Mouse (Mus musculus) layer of hippocampus, adult 11-12 months (tissue): ENCODE measurements around the gene Auh.

ENCODE experiments used
- DNase-seq: peaks from one replicate; pipeline ENCODE4 v3.0.0; 2022; ENCODE audit warnings: low spot score

The Auh gene

DNA sequence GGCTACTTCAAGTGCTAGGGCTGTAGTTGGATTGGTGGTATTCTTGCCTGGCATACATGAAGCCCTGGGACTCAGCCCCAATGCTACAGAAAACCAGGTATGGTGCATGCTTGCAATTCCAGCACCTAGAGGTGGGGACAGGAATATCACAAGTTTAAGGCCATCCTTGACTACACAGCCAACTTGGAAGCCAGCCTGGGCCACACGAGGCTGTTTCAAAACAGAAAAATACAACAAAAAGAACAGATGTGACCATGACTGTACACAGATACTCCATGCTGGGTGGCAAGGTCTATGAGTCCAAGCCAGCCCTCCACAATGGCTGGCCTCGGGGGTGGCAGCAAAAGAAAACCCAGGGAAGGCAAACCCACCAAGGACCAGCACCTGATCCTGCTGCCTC, 95.7 kb downstream of the Auh start:
- DNase-seq = no peak

DNA sequence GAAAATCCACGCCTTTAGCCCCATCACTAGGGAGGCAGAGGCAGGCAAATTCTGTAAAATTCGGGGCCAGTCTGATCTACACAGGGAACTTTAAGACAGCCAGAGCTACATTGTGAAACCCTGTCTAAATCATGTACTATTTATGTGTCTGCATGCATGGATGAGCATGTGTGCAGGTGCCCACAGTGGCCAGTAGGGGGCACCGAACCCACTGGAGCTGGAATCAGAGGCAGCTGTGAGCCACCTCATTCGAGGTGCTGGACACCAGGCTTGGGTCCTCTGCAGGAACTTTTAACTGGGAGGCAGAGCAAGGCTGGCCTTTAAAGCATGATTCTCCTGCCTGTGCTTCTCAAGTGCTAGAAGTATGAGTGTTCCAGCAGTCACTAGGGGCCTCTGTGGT, 96.3 kb downstream of the Auh start:
- DNase-seq = no peak

DNA sequence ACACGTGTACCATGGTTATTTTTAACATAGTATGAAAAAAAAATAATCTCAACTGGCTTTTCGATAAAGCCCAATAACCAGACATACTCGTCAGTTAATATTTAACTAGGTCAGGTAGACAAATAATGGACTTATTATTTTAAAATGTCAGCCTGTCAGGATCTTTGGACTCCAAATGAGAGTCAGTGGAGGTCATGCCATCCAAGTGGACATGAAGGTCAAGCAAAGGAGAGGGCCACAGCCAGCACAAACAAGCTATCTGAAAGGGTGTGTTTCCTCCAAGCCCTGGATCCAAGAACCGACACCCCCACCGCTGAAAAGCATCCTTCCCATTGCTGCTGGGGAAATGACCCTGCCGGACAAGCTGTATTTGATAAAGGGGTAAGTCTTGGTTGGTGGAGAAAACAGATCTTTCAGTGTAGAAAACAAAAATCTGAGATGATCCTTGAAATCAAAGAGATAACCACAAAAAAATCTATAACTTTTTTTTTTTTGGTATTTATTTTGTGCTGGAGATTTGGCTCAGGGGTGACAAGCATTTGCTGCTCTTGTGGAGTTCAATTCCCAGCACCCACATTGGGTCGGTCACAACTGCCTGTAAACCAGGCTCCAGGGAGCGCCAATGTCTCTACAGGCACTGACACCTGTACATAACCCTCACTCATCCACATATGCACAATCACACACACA, 96.9 kb downstream of the Auh start:
- no peak for DNase-seq

DNA sequence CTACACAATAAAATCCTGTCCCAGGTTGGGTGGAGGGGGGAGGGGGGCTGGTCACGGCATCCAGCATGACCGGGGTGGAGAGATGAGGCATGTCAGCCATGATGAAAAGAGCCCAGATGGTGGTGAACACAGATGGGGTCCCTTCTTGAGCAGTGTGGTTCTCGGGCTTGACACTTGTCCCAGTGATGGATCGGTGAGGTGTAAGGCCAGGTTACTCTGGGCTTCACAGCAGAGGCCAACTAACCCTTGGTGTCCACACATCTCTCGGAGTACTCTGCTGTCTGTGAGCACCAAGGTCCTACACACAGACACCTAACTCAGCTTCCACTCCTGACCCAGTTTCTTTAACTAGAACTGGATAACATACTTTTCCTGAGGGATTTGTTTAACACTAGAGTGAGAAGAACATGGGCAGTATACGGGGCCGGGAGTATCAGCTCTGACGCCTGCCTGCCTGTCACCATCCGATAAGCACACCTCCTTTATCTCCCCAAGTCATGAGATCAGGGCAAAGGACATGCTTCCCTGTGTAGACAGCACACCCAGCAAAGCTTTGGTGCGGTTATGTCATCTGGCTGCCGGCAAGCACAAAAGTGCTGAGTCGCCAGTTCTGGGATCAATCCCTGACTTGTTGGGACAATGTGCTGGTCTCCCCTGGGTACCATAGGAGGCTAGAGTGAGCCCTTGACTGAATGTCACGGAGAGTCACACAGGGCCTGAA, 98.3 kb downstream of the Auh start:
- DNase-seq = no peak

DNA sequence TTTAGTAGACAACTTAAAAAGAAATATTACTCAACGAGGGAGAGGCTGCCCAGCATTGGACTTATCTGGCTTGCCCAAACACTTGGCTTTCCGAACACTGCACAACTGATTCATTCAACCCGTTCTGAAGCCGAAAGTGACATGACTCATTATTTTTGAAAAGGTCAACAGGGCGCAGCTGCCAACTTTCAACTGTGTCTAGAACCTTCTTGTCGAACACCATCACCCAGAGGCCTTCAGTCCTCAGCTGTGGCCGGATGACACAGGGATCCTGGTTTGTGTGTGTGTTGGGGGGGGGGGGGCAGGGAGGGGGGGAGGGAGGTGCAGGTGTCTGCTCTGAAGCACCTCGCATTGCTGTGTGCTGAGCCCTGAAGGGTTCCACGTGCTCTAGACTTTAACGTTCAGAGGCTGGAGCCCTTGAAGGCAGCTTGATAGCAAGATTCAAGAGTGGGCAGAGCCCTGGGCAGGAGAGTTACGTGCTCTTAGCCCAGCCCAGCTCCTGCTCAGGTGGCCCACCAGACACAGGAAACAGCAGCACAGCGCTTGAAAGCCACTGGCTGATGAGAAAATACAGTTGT, 100.4 kb downstream of the Auh start:
- no peak for DNase-seq

DNA sequence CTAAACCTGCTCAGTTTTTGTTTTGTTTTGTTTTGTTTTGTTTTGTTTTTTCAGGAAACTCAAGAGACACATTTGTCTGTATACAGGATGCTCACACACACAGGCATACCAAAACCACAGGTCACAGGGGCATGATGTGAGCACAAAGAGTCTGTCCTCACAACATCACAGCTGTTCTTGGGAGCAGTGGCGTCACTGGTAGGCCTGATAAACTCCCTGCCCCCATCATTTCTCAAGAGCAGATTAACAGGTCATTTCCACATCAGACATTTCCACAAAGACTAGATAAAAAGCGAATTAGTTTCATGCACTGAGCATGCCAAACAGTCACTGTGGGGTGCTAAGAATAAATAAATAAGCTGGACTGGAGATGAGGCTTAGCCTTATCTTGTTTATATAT, 101.3 kb downstream of the Auh start:
- DNase-seq = no peak

DNA sequence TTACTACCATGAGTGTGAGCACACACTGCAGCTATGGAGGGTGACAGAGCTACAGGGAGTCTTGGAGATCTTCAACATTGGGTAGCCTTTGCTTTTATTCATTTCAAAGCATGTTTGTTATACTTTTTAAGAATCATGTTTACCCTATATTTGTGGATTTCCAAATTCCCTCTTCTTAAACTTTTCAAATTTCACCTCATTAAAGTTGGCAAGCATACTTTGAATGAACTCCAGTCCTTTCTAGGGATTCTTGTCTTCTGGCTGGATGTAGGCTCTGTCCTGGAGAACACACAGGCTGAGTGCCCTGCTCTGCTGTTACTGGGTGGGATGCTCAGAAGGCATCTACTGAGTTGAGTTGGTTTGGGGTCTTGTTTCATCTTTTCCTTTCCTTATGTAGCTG, 102.8 kb downstream of the Auh start:
- no peak for DNase-seq

DNA sequence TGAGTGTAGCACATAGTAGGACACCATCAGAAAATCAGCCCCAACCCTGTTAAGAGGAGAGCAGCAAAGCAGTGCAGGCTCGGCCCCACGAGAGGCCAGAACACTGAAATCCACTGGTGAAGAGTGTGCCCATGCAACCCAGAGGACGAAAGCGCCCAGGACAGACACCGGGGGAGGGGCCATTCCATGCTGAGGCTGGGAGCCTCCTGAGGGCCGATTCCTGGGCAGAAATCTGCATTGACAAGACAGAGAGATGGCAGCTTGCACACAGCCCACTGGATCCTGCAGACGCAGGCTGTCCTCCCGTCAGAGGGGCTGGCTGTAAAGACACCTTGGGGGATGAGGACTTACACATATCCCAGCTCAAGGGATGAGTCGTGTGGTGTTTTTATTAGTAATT, 104.7 kb downstream of the Auh start:
- DNase-seq = no peak

DNA sequence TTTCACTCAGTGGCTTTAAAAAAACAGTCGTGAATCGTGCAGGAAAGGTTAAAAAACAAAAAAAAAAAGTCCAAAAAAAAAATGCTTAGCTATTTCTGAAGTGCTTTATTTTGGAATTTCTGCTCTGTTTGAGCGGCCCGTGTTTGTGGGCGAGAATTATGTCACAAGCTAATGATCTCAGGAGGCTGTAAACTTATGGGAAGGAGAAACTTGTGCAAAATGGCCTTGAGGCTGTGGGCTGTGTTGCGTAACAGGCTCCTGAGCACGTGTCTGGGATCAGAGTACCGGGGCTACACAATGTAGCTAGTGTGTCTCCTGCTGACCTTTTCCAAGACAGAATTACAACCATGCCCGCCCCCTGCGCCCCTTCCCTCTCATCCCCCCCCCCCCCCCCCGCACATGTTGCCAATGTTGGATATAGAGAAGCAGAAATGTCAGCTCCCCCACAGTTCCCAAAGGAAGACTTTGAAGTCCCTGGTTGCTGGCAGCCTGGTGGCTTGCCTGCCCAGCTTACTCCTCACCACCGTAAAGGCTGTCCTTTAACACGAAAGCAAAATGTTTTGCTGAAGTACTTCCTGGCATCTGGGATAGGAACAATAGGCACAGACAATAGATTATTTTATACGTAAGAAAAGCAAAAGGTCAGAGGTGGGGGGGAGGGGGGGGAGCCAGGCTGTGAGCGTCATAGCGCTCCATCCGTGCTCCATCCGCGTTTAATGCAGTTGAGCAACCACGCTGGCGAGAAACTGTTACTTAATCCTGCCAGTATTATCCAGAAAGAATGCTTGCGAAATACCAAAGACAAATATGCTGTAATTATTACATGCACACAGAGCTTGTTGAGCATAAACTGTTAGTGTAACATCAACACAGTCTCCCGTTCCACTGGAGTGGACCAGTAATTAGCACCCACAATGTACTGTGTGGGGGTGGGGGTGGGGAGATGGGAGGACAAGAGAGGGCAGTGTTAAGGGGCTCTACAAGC, 107.0 kb downstream of the Auh start:
- DNase-seq = peak; percentile 33

DNA sequence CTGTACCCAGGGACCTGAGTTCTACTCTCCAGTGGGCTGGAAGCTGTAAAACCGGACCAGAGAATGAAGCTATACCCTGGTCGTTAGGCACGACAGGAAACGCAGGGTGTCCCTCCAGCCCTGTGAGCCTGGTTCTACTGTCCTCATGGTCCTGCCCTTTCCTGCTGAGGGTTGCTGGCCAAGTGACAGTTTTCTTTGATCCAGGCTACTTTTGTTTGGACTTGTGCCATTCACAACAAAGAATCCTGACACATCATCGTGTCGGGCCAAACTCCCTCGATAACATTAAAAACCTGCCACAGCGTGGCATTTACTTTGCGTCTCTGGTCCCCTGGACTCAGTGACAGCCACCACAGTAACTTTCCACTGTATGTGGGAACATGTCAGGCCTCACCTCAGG, 107.9 kb downstream of the Auh start:
- DNase-seq = no peak

DNA sequence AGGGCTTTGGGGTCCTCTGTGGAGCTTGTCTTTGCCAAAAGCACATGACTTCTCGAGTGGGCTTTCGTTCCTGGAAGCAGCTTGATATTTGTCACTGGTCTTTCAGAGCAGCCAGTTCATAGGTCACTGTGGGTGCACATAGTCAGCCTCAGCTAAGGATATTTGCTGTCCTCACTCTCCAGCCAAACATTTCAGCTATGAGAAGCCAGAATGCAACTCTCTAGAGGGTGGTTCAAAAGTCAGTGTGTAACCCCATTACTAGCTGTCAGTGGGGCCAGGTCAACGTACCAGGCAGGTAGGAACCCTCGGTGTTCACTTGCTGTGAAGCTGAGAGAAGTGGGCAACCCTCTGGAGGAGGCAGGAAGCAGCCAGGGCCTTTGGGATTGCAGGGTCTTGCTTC, 109.6 kb downstream of the Auh start:
- DNase-seq = no peak

DNA sequence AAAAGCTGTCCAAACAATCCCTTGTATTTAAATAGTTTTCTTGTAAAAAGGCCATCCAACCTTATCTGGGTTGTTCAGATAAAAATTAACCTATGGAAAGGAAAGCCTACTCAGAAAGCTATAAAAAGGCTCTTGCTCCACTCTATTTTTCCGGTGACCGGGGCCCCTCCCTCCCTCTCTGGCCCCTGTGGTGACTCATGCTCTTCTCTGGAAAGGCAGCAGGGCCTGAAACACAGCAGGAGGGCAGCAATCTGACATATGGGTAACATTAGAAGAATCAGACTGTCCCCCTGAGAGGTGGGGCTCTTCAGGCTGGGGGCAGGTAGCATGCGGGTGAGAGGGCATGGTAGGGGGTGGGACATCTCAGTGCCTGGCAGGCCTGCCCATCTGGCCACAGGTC, 110.7 kb downstream of the Auh start:
- no peak for DNase-seq

DNA sequence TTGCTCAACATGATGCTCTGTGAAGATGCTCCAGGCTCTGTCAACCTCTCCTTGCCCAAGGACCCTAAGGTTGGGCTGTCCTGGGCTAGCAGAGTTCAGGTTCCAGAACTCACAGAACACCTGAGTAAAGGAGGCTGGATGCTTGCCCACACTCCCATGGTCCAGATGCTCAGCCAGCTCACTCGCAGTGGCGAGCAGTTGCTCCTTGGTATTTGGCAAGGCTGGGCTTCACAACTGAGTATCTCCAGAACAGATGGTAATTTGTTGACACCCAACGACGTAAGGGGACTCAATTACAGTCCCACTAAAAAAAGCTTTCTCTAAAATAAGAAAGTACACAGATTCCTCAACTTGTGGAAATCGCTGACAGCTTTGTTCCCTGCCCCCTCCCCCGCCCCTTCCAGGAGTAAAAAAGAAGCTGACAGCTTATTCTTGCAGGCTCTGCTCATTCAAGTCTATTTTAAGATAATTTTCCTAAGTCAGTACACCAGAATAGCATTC, 111.4 kb downstream of the Auh start:
- DNase-seq = peak; percentile 78

DNA sequence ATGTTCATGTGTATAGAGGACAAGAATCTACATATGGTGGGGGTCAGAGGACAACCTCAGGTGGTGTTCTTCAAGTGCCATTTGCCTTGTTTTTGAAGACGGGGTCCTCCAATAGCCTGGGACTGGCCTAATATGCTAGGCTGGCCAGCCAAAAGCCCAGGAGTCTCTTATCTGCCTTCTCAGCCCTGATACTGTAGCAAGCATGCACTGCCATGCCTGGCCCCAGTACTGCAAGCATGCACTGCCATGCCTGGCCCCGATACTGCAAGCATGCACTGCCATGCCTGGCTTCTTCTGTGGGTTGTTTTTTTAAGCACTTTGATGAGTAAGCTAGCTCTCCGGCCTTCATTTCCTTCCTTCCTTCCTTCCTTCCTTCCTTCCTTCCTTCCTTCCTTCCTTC, 115.7 kb downstream of the Auh start:
- no peak for DNase-seq

DNA sequence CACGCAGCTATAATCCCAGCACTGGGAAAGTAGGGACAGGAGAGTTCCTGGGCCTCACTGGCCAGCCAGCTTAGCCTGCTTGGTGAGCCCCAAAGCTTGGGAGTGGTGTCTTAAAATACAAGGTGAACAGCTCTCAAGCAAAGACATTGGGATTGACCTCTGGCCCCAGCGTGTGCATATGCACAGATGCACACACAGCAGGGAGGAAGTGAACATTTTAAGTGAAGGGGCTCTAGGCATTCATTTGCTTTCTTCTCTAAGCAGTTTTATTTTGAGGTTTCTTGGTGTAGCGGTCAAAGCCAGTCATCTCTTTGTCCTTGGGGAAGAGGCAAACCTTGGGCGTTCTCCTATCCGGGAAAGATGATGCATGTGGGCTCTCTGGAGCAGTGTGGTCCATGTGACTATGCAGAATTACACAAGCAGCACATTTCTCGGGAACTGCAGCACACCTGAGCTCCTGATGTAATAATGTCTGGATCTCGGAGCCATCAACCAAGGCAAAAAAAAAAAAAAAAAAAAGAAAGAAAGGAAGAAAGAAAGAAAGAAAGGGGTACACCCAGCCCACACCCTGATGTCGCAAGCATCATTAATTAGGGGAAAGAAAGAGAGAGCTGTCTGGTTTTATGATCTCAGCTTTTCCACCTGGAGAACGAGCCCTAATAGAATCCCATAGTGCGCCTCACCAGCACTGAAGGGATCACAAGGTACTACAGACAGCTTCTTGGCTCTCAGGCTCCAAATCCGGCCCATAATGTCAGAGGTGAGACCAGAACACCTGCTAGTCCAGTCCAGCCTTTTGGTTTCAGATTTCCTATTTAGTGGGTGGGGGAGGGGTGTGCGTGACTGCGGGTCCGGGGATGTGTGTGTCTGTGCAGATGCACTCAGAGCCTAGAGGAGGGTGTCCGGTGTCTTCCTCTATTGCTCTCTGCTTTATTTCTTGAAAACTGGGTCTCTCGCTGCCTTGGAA, 116.6 kb downstream of the Auh start:
- DNase-seq = no peak

DNA sequence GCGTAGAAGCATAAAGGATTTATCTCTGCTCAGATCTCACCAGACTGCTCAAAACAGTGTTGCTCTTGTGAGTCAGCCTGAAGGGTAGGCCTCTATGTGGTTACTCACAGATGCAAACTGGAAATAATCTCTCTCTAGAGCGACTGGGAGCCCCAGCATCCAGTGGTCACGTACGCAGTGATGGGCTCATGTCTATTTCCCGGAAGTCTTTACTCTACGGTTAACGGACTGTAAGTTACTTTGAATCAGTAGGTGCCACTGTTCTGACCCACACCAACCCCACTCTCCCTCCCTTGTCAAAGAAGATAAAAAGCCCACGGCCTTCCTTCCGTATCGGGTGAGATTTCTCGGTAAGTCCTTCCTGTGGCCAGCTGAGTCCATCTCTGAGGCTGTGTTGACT, 121.8 kb downstream of the Auh start:
- no peak for DNase-seq

DNA sequence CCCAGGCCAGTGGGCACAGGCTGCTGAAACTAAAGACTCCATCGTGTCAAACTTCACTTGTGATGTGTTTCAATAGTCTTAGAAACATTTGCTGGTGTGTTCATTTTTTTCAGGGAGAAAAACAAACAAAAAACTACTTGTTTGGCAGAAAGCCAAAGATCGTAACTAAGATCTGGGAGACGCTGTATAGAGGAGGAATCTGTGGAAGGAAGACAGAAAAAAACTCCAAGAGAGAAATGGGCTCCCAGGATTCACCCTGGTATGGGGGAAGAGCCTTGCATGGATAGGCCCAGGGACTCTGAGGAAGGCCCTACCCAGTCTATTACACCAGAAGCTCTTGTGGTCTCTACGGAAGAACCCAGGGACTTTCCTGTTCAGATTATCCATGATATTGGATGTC, 123.5 kb downstream of the Auh start:
- no peak for DNase-seq

DNA sequence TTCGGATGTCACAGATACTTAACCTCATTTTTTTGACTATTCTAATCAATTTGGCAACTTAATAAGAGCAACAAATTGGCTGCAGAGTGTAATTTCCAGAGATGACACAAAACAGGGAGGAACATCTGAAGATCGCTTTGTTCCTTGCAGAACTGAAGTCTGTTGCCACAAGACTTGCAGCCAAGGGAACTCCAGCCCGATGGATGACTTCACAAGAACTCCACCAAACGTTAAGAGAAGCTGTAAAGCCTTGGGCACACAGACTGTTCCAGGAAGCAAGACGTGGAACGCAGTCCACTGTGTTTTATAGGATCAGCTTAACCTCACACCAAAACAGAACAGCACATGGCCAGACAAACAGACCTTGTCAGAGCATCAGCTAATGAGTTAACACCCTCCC, 123.9 kb downstream of the Auh start:
- DNase-seq = no peak

DNA sequence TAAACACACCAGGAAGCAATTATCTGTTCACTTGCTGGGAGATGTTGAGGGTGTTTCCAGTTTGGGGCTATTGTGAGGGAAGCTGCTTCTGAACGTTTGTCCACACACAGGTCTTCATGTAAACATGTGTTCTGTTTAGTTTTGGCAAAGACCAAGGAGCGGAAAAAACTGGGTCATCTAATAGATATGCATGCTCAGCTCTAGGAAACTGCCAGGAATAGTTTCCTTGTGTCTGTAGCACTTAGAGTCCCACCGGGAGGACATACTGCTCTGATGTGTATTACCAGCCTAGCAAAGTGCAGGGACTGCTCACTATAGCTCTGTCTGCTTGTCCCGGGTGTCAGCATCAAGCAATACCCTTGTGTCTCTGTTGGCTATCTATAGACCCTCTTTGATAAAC, 127.0 kb downstream of the Auh start:
- DNase-seq = no peak

DNA sequence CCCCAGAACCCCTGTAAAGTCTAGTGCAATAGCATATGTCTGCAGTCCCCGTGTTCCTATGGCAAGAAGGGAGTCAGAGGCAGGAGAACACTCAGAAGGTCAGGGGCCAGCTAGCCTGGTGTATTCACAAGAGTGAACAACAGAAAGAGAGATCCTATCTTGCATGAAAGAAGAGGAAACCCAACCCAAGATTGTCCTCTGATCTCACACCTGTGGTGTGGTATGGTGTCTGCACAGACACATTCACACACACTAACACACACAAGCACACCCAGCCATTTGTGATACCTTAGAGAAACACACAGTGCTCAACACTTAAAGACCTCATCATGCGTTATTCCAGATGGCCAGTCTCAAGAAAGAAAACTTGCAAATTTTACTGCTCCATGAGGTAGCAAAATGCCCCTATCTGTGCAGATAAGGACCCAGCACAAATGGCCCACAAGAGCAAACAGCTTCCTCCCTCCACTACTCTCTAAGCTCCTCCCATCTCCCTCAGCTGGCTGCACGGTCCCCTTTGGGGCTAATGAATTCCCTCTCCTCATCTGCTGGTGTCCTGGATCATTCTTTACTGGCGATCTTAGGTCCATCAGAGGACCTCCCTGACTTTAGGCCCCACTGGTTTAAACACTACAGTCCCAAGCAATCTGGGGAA, 128.7 kb downstream of the Auh start:
- no peak for DNase-seq

DNA sequence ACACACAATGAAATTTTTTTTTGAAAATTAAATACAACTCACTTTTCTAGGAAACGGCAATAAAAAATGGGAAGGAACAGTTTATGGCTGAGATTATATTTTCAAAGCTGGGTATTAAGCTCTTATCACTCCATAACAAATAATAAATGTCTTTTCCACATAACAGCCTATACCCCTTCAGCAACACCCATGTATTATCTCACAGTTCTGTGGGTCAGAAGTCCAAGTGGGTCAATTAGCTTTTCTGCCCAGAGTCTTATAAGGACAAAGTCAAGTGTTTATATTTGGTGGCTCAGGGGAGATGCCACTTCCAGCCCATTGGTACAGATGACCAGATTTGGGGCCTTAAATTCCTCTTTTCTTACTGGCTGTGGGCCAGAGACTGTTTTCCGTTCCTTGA, 129.4 kb downstream of the Auh start:
- DNase-seq = no peak
